Mouse (Mus musculus) intestine, postnatal 0 days (tissue): Measurements from ENCODE around the gene Slc39a11. TPM values are rescaled to one million over a fixed set of nuclear protein-coding genes. Genes with fewer than 3 reads are reported as not detected.
A peak's percentile ranks its signal among the peaks of the same experiment; 100 is the strongest.

Source experiments
- ATAC-seq: fragments of 200-750 bp; cut with Nextera tagmentation; 2 replicates; pipeline ENCODE4 v1.8.0; 2017; ENCODE audit warnings: mild to moderate bottlenecking, moderate TSS enrichment, moderate library complexity
- H3K27ac ChIP-seq: fragments of 300-500 bp; sonication (generic); 2 replicates; pipeline ENCODE4 v1.5.1; 2014; ENCODE audit warnings: mild to moderate bottlenecking, low read depth, low read length, moderate library complexity
- H3K27me3 ChIP-seq: fragments of 300-500 bp; sonication (generic); replicated peaks from 2 replicates; pipeline ENCODE4 v1.6.1; 2014; ENCODE audit warnings: low read length, mixed read lengths; ENCODE audit not compliant: control insufficient read depth, insufficient read depth
- H3K36me3 ChIP-seq: fragments of 300-500 bp; sonication (generic); 2 replicates; pipeline ENCODE4 v1.6.1; 2014; ENCODE audit warnings: mild to moderate bottlenecking, moderate library complexity; ENCODE audit not compliant: control insufficient read depth, insufficient read depth
- H3K4me1 ChIP-seq: fragments of 300-500 bp; sonication (generic); replicated peaks from 2 replicates; pipeline ENCODE4 v1.6.1; 2014; ENCODE audit warnings: antibody characterized with exemption, low read length, mixed read lengths; ENCODE audit not compliant: control insufficient read depth, insufficient read depth
- H3K4me2 ChIP-seq: fragments of 300-500 bp; sonication (generic); replicated peaks from 2 replicates; pipeline ENCODE4 v1.6.1; 2014; ENCODE audit warnings: low read depth, mild to moderate bottlenecking, moderate library complexity
- H3K4me3 ChIP-seq: fragments of 300-500 bp; sonication (generic); 2 replicates; pipeline ENCODE4 v1.5.1; 2014; ENCODE audit warnings: low read depth, low read length
- H3K9ac ChIP-seq: fragments of 300-500 bp; sonication (generic); 2 replicates; pipeline ENCODE4 v1.6.1; 2014; ENCODE audit warnings: mild to moderate bottlenecking, low read depth, low read length
- H3K9me3 ChIP-seq: fragments of 300-500 bp; sonication (generic); 2 replicates; pipeline ENCODE4 v1.6.1; 2016; ENCODE audit warnings: mixed run types; ENCODE audit not compliant: control insufficient read depth
- CTCF ChIP-seq: sonication (generic); IDR thresholded peaks from 2 replicates; pipeline ENCODE4 v1.5.1; 2016; ENCODE audit warnings: low read depth, mild to moderate bottlenecking, control low read depth, antibody characterized with exemption, moderate library complexity
- WGBS: fragments of 180-500 bp; shearing (Covaris S2); extraction: QIAGEN DNeasy Blood & Tissue Kit; methylation state at CpG from one replicate; pipeline ENCODE4 v1.1.7; 2014; 5-methylcytosine and 5-hydroxymethylcytosine counted together
- polyA plus RNA-seq: library from polyadenylated mRNA; unstranded; fragments of >200 nt; fragmentation: Nextera tagmentation; extraction: Ambion mirVana; gene quantifications from 2 replicates; pipeline ENCODE4 v1.2.1, GENCODE M21; 2015

The Slc39a11 gene
- polyA plus RNA-seq, 1 experiment from 2014 or later, result 50.7 TPM

GRCm38 (mm10) chr11:113424765-113425164, 225.1 kb downstream of the Slc39a11 start:
- H3K36me3 ChIP-seq, result no peaks in the 10 kb centered on the region
- ATAC-seq, result peak; percentile 89
- no peak for TF ChIP-seq CTCF
- no peak overlapping the region for H3K4me2 ChIP-seq
- 42% methylated on average over 3 of the region's 4 CpGs for WGBS
- H3K4me1 ChIP-seq, result no peaks in the 10 kb centered on the region
- no peaks in the 10 kb centered on the region for H3K27me3 ChIP-seq
- no peak overlapping the region for H3K27ac ChIP-seq
- no peak overlapping the region for H3K9ac ChIP-seq
- H3K4me3 ChIP-seq, result no peak overlapping the region
- no peaks in the 10 kb centered on the region for H3K9me3 ChIP-seq

GRCm38 (mm10) chr11:113422598-113422997, 227.3 kb downstream of the Slc39a11 start:
- H3K4me1 ChIP-seq, result no peaks in the 10 kb centered on the region
- 92% methylated on average over 7 of the region's 7 CpGs for WGBS
- no peak overlapping the region for H3K9ac ChIP-seq
- no peak for ATAC-seq
- no peaks in the 10 kb centered on the region for H3K9me3 ChIP-seq
- no peak overlapping the region for H3K27ac ChIP-seq
- no peak overlapping the region for H3K4me3 ChIP-seq
- H3K27me3 ChIP-seq, result no peaks in the 10 kb centered on the region
- no peak for TF ChIP-seq CTCF
- no peaks in the 10 kb centered on the region for H3K36me3 ChIP-seq
- H3K4me2 ChIP-seq, result no peak overlapping the region

GRCm38 (mm10) chr11:113418921-113419655, 230.8 kb downstream of the Slc39a11 start:
- WGBS, result 84% methylated on average over 15 of the region's 15 CpGs

GRCm38 (mm10) chr11:113417948-113418347, 231.9 kb downstream of the Slc39a11 start:
- 93% methylated on average over 4 of the region's 4 CpGs for WGBS
- H3K27me3 ChIP-seq, result no peaks in the 10 kb centered on the region
- H3K4me2 ChIP-seq, result no peak overlapping the region
- H3K4me1 ChIP-seq, result no peaks in the 10 kb centered on the region
- peak; percentile 43 for TF ChIP-seq CTCF
- H3K9ac ChIP-seq, result no peak overlapping the region
- no peak overlapping the region for H3K27ac ChIP-seq
- no peak overlapping the region for H3K4me3 ChIP-seq
- no peak for ATAC-seq
- H3K9me3 ChIP-seq, result no peaks in the 10 kb centered on the region
- H3K36me3 ChIP-seq, result no peaks in the 10 kb centered on the region

More at GRCm38 (mm10) chr11:113418921-113419655, 230.8 kb downstream of the Slc39a11 start:
- Histone ChIP-seq H3K4me2 (no peak overlapping the region), H3K4me3 (no peak overlapping the region), H3K27ac (no peak overlapping the region), H3K9ac (no peak overlapping the region), H3K9me3 (no peaks in the 10 kb centered on the region), H3K4me1 (no peaks in the 10 kb centered on the region), H3K27me3 (no peaks in the 10 kb centered on the region), H3K36me3 (no peaks in the 10 kb centered on the region)
- ATAC-seq, result no peak
- TF ChIP-seq CTCF, result no peak

GRCm38 (mm10) chr11:113412545-113412944, 237.3 kb downstream of the Slc39a11 start:
- no peaks in the 10 kb centered on the region for H3K9me3 ChIP-seq
- no peaks in the 10 kb centered on the region for H3K36me3 ChIP-seq
- no peak for ATAC-seq
- H3K4me1 ChIP-seq, result no peaks in the 10 kb centered on the region
- no peak overlapping the region for H3K4me2 ChIP-seq
- no peak overlapping the region for H3K9ac ChIP-seq
- H3K27ac ChIP-seq, result no peak overlapping the region
- 84% methylated on average over 4 of the region's 4 CpGs for WGBS
- peak; percentile 68 for TF ChIP-seq CTCF
- no peaks in the 10 kb centered on the region for H3K27me3 ChIP-seq
- H3K4me3 ChIP-seq, result no peak overlapping the region

- no peaks in the 10 kb centered on the region for H3K9me3 ChIP-seq
- H3K9ac ChIP-seq, result no peak overlapping the region
- no peak overlapping the region for H3K4me3 ChIP-seq
- no peaks in the 10 kb centered on the region for H3K4me1 ChIP-seq
- no peak for TF ChIP-seq CTCF
- ATAC-seq, result no peak
- no peak overlapping the region for H3K27ac ChIP-seq
- H3K36me3 ChIP-seq, result no peaks in the 10 kb centered on the region
- no peak overlapping the region for H3K4me2 ChIP-seq
- WGBS, result 84% methylated on average over 10 of the region's 10 CpGs
- no peaks in the 10 kb centered on the region for H3K27me3 ChIP-seq
Observed at GRCm38 (mm10) chr11:113411798-113412197, 238.1 kb downstream of the Slc39a11 start.
